Mouse (Mus musculus): Measurements from ENCODE around the gene Hopx.
"Not testable (repeated sequence)": the region's sequence is repeated elsewhere in the genome, so short reads cannot be mapped to it uniquely, and the experiment has no call there.

DNA sequence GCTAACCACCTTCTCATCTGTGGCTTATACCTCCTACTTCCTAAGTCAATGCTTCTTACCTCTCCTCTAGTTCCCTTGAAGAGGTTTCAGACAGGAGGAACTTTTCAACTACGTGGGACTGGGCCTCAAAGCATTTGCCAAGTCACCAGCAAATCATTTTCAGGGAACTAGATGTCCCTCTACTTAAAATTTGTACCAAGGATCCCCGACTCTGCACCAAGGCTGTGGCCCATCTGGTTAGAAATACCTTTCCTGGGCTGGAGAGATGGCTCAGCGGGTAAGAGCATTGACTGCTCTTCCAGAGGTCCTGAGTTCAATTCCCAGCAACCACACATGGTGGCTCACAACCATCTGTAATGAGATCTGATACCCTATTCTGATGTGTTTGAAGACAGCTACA lies 18.7 kb downstream of the Hopx start:
- not testable (repeated sequence) for TF ChIP-seq EP300 (IDR thresholded peaks at IDR 0.05; ENCODE audit: low read depth in 1 of 2, low read length in 2 of 2); CTCF (IDR thresholded peaks at IDR 0.05 in 2 of 3, conservative IDR thresholded peaks at IDR 0.05 in 1 of 3; ENCODE audit: control insufficient read depth in 1 of 3, insufficient read depth in 1 of 3, low read depth in 2 of 3, low read length in 3 of 3, poor library complexity in 1 of 3, severe bottlenecking in 1 of 3); MAZ (IDR thresholded peaks at IDR 0.05; ENCODE audit: low read depth, low read length); E2F4 (IDR thresholded peaks at IDR 0.05; ENCODE audit: borderline replicate concordance, low read depth, low read length); POLR2A (IDR thresholded peaks at IDR 0.05; ENCODE audit: control insufficient read depth in 1 of 2, insufficient read depth in 1 of 2, low read depth in 1 of 2, low read length in 2 of 2, poor library complexity in 1 of 2); MAX (IDR thresholded peaks at IDR 0.05; ENCODE audit: low read length); GABPA (IDR thresholded peaks at IDR 0.05; ENCODE audit: low read depth, low read length); MEF2A (IDR thresholded peaks at IDR 0.05; ENCODE audit: extremely low read depth, insufficient replicate concordance, low read depth, low read length, poor library complexity, severe bottlenecking); MXI1 (IDR thresholded peaks at IDR 0.05; ENCODE audit: low read depth, low read length)
